Mouse (Mus musculus) hindbrain, embryonic 11.5 days (tissue): ENCODE results near the gene Dpysl5. TPM values are rescaled to one million over a fixed set of nuclear protein-coding genes. Genes with fewer than 3 reads are reported as not detected.

Experiments used
- ATAC-seq: fragments of 200-750 bp; cut with Nextera tagmentation; 2 replicates; pipeline ENCODE4 v1.8.0; 2017; ENCODE audit warnings: mild to moderate bottlenecking, moderate TSS enrichment, moderate library complexity; ENCODE audit not compliant: low FRiP score
- DNase-seq: peaks from one replicate; pipeline ENCODE4 v3.0.0-alpha.2; 2015; ENCODE audit warnings: low spot score
- H3K27ac ChIP-seq: fragments of 300-500 bp; sonication (generic); 2 replicates; pipeline ENCODE4 v1.5.1; 2014; ENCODE audit warnings: mild to moderate bottlenecking, low read depth, low read length
- H3K27me3 ChIP-seq: fragments of 300-500 bp; sonication (generic); 2 replicates; pipeline ENCODE4 v1.6.1; 2014; ENCODE audit warnings: mild to moderate bottlenecking, low read length, moderate library complexity, mixed read lengths; ENCODE audit not compliant: control insufficient read depth, insufficient read depth
- H3K36me3 ChIP-seq: fragments of 300-500 bp; sonication (generic); 2 replicates; pipeline ENCODE4 v1.6.1; 2014; ENCODE audit warnings: mild to moderate bottlenecking, low read length, moderate library complexity, mixed read lengths; ENCODE audit not compliant: control insufficient read depth, insufficient read depth
- H3K4me1 ChIP-seq: fragments of 300-500 bp; sonication (generic); replicated peaks from 2 replicates; pipeline ENCODE4 v1.6.1; 2014; ENCODE audit warnings: low read length, mixed read lengths; ENCODE audit not compliant: control insufficient read depth, insufficient read depth
- H3K4me2 ChIP-seq: fragments of 300-500 bp; sonication (generic); replicated peaks from 2 replicates; pipeline ENCODE4 v1.6.1; 2014; ENCODE audit warnings: mild to moderate bottlenecking, low read depth, low read length
- H3K4me3 ChIP-seq: fragments of 300-500 bp; sonication (generic); 2 replicates; pipeline ENCODE4 v1.5.1; 2014; ENCODE audit warnings: low read depth, low read length
- H3K9ac ChIP-seq: fragments of 300-500 bp; sonication (generic); 2 replicates; pipeline ENCODE4 v1.6.1; 2014; ENCODE audit warnings: low read depth, low read length
- H3K9me3 ChIP-seq: fragments of 300-500 bp; sonication (generic); 2 replicates; pipeline ENCODE4 v1.6.1; 2016; ENCODE audit warnings: low read length; ENCODE audit not compliant: control insufficient read depth
- WGBS: fragments of 180-500 bp; shearing (Covaris S2); extraction: QIAGEN DNeasy Blood & Tissue Kit; methylation state at CpG from one replicate; pipeline ENCODE4 v1.1.7; 2014; 5-methylcytosine and 5-hydroxymethylcytosine counted together
- polyA plus RNA-seq: library from polyadenylated mRNA; unstranded; fragments of >200 nt; fragmentation: Nextera tagmentation; extraction: Ambion mirVana; gene quantifications from 2 replicates; pipeline ENCODE4 v1.2.1, GENCODE M21; 2014

Gene Dpysl5
- polyA plus RNA-seq, 1 experiment from 2014 or later: 90.1 TPM

GRCm38 (mm10) chr5:30765596-30766370 lies 54.4 kb downstream of the Dpysl5 start:
- Histone ChIP-seq H3K4me2 (no peak overlapping the region), H3K9me3 (no peaks in the 10 kb centered on the region), H3K27ac (no peak overlapping the region), H3K36me3 (peaks cover 2% of the 10 kb centered on the region; the same call in 1 of the 2 replicates), H3K27me3 (no peaks in the 10 kb centered on the region), H3K9ac (no peak overlapping the region), H3K4me1 (peaks cover 22% of the 10 kb centered on the region), H3K4me3 (no peak overlapping the region)
- 74% methylated on average over 12 of the region's 12 CpGs for WGBS
- ATAC-seq (no peak), DNase-seq (no peak)

GRCm38 (mm10) chr5:30768082-30768481 lies 56.7 kb downstream of the Dpysl5 start:
- H3K4me2 ChIP-seq: no peak overlapping the region
- H3K9ac ChIP-seq: no peak overlapping the region
- H3K4me1 ChIP-seq: peaks cover 16% of the 10 kb centered on the region
- ATAC-seq (no peak), DNase-seq (no peak)
- WGBS: 84% methylated on average over 4 of the region's 4 CpGs
- no peaks in the 10 kb centered on the region for H3K9me3 ChIP-seq
- H3K27ac ChIP-seq: 0 out of 2 replicates have a peak overlapping the region, but pooled peaks have one; percentile 7
- peaks cover 2% of the 10 kb centered on the region; the same call in 1 of the 2 replicates for H3K36me3 ChIP-seq
- no peak overlapping the region for H3K4me3 ChIP-seq
- no peaks in the 10 kb centered on the region for H3K27me3 ChIP-seq

GRCm38 (mm10) chr5:30768598-30768997 lies 57.2 kb downstream of the Dpysl5 start:
- H3K27ac ChIP-seq: peak overlapping the region; percentile 6; the same call in 1 of the 2 replicates
- peak; percentile 30; the same call in 1 of the 2 replicates for ATAC-seq
- H3K4me1 ChIP-seq: peaks cover 12% of the 10 kb centered on the region

GRCm38 (mm10) chr5:30769075-30769474 lies 57.7 kb downstream of the Dpysl5 start:
- Histone ChIP-seq H3K36me3 (peaks cover 2% of the 10 kb centered on the region; the same call in 1 of the 2 replicates), H3K4me2 (no peak overlapping the region), H3K27me3 (no peaks in the 10 kb centered on the region), H3K27ac (0 out of 2 replicates have a peak overlapping the region, but pooled peaks have one; percentile 11), H3K4me1 (peaks cover 10% of the 10 kb centered on the region), H3K4me3 (no peak overlapping the region), H3K9me3 (no peaks in the 10 kb centered on the region), H3K9ac (no peak overlapping the region)
- DNase-seq (no peak), ATAC-seq (no peak)
- WGBS: 81% methylated on average over 9 of the region's 9 CpGs

More at GRCm38 (mm10) chr5:30768598-30768997, 57.2 kb downstream of the Dpysl5 start:
- no peak for DNase-seq
- H3K9me3 ChIP-seq: no peaks in the 10 kb centered on the region
- peaks cover 2% of the 10 kb centered on the region; the same call in 1 of the 2 replicates for H3K36me3 ChIP-seq
- H3K4me2 ChIP-seq: no peak overlapping the region
- 36% methylated on average over 9 of the region's 9 CpGs for WGBS
- no peaks in the 10 kb centered on the region for H3K27me3 ChIP-seq
- H3K9ac ChIP-seq: no peak overlapping the region
- H3K4me3 ChIP-seq: no peak overlapping the region

- Histone ChIP-seq H3K4me1 (no peaks in the 10 kb centered on the region), H3K27ac (0 out of 2 replicates have a peak overlapping the region, but pooled peaks have one; percentile 25), H3K4me2 (peak overlapping the region; percentile 39), H3K36me3 (0 out of 2 replicates have a peak, but pooled peaks cover 5% of the 10 kb centered on the region), H3K9ac (peak overlapping the region; percentile 42), H3K4me3 (0 out of 2 replicates have a peak overlapping the region, but pooled peaks have one; percentile 12), H3K27me3 (no peaks in the 10 kb centered on the region), H3K9me3 (no peaks in the 10 kb centered on the region)
- ATAC-seq (peak; percentile 74; the same call in 1 of the 2 replicates), DNase-seq (peak; percentile 93)
- whole genome bisulfite sequencing: 11% methylated on average over 20 of the region's 20 CpGs
Measured at GRCm38 (mm10) chr5:30774601-30775371, 63.4 kb downstream of the Dpysl5 start.

- no peaks in the 10 kb centered on the region for H3K9me3 ChIP-seq
- no peak overlapping the region for H3K9ac ChIP-seq
- DNase-seq (no peak), ATAC-seq (no peak)
- no peak overlapping the region for H3K4me3 ChIP-seq
- no peaks in the 10 kb centered on the region for H3K27me3 ChIP-seq
- H3K4me2 ChIP-seq: no peak overlapping the region
- H3K36me3 ChIP-seq: peaks cover 18% of the 10 kb centered on the region
- no peak overlapping the region for H3K27ac ChIP-seq
- 84% methylated on average over 9 of the region's 9 CpGs for WGBS
- H3K4me1 ChIP-seq: no peaks in the 10 kb centered on the region
Measured at GRCm38 (mm10) chr5:30780699-30781098, 69.3 kb downstream of the Dpysl5 start.

- H3K9me3 ChIP-seq: no peaks in the 10 kb centered on the region
- DNase-seq (no peak), ATAC-seq (no peak)
- peaks cover 18% of the 10 kb centered on the region for H3K36me3 ChIP-seq
- H3K4me3 ChIP-seq: no peak overlapping the region
- no peak overlapping the region for H3K4me2 ChIP-seq
- no peak overlapping the region for H3K27ac ChIP-seq
- no peaks in the 10 kb centered on the region for H3K27me3 ChIP-seq
- no peaks in the 10 kb centered on the region for H3K4me1 ChIP-seq
- 58% methylated on average over 3 of the region's 3 CpGs for WGBS
- no peak overlapping the region for H3K9ac ChIP-seq
Measured at GRCm38 (mm10) chr5:30781147-30781546, 69.8 kb downstream of the Dpysl5 start.

GRCm38 (mm10) chr5:30787381-30787780 lies 76.0 kb downstream of the Dpysl5 start:
- 97% methylated on average over 5 of the region's 5 CpGs for WGBS
- H3K27me3 ChIP-seq: no peaks in the 10 kb centered on the region
- H3K27ac ChIP-seq: no peak overlapping the region
- DNase-seq (no peak), ATAC-seq (no peak)
- no peak overlapping the region for H3K4me3 ChIP-seq
- H3K36me3 ChIP-seq: peaks cover 18% of the 10 kb centered on the region
- no peaks in the 10 kb centered on the region for H3K4me1 ChIP-seq
- no peaks in the 10 kb centered on the region for H3K9me3 ChIP-seq
- no peak overlapping the region for H3K4me2 ChIP-seq
- H3K9ac ChIP-seq: no peak overlapping the region
